Mouse (Mus musculus): ENCODE measurements around the gene Fam162a.
"Not testable (repeated sequence)": the region's sequence is repeated elsewhere in the genome, so short reads cannot be mapped to it uniquely, and the experiment has no call there.

The Fam162a gene

DNA sequence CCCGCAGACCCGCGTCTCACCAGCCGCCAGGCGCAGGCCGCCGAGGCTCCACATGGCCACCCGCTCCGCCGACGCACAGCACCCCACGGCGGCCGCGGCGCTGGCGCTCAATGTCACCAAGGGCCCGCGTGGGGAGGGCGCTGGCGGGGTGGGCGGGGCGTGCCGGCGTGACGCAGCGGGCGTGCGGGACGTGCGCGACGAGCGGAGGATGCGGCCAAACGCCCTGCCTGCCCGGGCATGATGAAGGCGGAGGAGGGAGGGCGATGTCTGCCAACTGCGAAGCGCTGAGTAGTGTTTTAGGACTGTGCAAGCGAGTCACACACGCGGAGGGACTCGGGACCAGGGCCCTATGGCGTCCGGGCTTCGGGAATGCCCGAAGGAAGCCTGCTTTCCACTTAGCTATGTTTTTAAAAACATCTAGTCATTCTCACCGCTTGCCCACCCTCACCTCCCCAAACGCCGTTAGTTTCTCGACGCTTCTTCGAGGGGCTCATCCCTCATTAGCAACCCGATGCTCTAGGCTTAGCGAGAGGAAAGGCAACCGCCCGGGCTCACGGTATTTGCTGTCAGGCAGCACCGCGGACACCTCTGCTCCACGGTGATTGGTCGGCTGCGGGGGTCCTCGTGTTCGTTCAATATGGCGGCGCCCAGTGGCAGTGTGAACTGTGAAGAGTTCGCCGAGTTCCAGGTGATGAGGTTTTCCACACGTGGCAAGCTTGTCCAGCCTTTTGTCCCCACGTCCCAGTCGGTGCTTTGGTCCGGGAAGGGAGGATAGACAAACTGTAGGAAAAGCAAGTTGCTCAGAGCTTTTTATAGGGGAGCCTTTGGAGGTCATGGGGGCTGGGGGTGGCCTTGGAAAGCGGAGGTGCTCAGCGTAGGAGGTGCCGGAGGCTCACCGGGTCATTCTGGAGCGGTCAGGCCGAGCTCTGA lies at the start of gene Fam162a, which contains the start of gene Ccdc58:
Fam162a (minus strand) TSS at position 145 of the 930 bp plus-strand sequence.
Ccdc58 (plus strand) TSS at position 236 of the 930 bp plus-strand sequence.
- DNase-seq, result peak; percentile 98

- not testable (repeated sequence) for DNase-seq
Measured at GRCm38 (mm10) chr16:36115751-36116150, 44.4 kb upstream of the Fam162a start.

DNA sequence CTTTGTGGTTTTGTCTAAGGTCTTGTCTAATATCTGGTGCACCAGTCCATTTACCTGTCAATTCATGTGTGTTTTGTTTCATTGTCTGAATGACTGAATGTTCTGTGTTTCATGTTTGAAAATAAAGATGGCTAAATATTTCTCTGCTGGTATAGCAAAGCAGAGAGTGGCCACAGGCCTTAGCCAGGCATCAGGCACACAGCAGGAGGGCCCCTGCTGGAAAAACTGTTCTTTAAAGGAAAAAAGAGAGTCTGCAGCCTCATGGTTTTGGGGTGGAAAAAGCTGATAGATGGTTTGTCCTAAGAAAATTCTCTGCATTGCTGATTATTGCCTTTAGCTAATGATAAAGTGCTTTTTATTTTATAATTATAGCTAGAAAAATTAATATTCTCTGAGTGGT lies 40.1 kb upstream of the Fam162a start:
- DNase-seq, result peak; percentile 6 to 27

GRCm38 (mm10) chr16:36102211-36102610 lies 30.8 kb upstream of the Fam162a start:
- DNase-seq, result no peak

DNA sequence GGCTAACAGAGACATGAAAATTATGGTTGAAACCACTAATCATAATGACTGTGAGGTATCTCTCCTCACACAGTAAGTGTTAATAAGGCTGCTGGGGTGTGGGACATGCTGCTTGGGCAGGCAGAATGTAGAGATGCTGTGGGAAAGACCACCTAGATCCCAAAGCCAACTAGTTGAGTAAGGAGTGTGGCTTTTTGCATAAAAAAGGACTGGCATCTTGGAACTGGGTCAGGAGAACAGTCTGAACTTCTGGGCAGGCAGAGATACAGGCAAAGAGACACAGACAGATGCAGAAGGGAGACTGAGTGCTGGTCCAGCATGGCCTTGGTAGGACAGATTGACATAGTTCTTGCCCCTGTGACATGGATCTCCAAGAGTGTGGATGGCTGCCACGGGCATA lies 30.1 kb upstream of the Fam162a start:
- DNase-seq, result no peak

GRCm38 (mm10) chr16:36097813-36098499 lies 26.6 kb upstream of the Fam162a start:
- DNase-seq, result not testable (repeated sequence)

DNA sequence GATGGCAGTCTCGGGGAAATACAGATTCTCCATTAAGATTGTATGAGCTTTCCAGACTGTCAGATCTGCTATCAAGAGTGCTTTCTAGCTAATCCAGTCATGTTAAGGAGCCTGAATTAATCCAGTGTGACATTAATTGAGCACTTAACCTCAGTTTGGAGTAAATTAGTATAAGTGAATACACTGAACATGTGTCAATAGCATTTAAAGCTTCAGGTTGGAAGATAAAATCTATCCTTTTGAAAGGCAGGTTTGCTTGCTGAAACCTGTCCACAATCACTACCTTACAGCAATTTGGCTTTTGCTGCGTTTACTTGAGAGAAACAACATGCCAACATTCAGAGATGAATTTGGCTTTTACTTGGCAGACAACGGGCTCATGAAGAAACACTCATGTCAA lies 22.7 kb upstream of the Fam162a start:
- DNase-seq, result no peak

DNA sequence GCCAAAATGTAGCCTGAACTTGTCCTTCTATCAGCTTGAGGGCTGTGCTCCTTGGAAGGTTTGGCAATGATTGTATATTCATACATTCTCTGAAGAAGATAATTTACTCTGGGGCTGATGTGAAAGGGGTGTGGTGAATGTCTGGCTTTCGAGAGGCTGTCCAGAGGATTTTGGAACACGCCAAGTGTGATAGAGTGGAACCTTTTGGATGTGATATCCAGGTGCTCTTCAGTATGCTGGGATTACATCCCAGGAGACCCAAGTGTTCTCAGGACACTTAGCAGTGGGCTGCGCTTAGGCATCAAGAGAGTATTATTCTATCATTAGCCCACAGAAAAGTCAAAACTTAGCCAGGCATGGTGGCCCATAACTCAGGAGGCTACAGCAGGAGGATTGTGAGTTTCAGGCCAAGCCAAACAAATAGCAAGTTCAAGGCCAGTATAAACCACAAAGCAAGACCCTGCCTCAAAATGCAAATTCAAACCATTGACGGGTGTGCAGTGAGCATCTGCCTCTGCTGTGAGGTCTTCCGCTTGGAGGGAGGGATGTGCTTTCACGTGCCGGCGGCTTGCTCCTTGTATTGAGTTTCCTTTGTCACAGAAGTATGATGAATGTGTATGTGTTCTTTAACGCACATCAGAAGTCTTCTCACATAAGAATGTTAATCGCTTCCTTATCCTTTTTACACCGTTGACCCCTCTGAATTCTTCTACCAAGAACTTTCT lies 19.6 kb upstream of the Fam162a start:
- no peak for DNase-seq

DNA sequence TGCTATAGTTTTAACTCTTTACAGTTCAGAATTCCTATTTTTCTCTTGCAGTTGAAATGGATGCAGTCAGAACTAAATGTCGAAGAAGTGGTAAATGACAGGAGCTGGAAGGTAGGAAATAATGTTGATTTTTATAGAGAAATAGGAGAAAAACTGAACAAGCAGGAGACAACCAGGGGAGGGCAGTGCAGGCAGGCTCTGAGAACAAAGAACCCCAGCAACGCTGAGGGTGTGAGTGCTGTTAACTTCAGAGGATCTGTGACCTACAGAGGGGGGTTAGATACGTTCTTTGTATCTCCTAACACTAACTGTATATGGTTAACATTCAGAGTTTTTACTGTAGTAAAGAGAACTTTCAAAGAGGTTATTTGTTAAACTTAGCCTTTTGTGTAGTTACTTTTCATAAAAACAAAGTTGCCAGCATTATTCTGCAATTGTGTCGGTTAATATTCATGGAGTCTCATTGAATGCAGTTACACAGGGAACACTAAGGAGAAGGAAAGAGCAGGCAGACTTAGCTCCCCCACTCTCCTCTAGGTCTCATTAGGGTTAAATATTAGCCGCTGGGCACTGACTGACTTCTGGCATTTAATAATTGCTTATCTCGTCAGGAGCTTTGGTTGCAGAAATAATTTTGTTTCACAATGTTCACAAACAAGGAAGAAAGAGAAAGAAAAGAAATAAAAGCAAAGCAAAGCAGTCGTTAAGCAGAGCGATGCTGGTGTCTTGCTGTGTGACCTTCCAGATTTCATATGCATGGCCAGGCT lies 18.6 kb upstream of the Fam162a start:
- DNase-seq, result no peak

DNA sequence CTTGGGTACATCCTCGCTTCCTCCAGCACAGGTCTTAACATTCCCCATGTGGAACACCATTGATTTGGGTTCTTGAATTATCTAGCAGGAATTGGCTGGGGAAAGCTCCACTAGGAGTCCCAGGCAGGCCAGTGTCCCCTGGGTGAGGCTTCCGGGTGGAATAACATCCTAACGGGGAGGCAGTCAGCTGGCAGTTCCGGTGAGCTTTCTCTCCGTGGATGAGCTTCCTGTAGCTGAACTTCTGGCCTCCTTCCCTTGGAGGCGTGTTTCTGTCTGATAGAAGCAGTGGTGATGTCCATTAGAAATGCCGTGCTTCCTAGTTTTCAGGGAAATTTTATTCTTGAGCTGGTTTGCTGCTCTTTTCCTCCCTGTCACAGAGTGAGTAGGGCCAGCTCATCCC lies 17.7 kb upstream of the Fam162a start:
- DNase-seq, result no peak

GRCm38 (mm10) chr16:36087846-36088245 lies 16.5 kb upstream of the Fam162a start:
- DNase-seq, result no peak

- no peak for DNase-seq
Measured at GRCm38 (mm10) chr16:36079916-36080315, 8.5 kb upstream of the Fam162a start.

- DNase-seq, result no peak
Measured at GRCm38 (mm10) chr16:36074772-36075171, 3.4 kb upstream of the Fam162a start.

DNA sequence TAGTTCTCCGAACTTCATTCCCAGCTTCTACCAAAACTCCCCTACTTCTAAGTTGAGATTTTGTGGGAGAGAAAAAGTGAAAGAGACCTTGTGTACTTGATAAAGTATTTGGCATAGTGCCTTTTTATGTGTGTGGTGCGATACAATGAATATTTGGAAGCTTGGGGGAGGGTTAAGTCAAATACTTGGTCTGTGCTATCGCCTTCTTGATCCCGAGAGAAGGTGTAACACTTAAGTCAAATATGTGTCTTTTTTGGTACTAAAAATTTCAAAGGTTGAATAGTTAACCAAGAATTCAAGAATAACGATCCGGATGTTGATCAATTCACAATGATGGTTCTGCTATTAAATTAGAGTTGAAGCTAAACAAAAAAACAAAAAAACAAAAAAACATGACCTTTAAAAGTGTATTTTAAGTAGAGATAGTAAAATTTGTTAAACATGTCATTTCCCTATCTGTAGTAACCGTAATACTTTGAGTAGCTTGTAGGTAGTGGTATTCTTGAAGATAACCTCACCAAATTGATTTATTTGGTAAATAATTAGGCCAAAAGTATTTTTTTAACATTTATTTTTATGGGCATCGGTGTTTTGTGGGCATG lies 1.1 kb upstream of the Fam162a start:
- no peak for DNase-seq

GRCm38 (mm10) chr16:36071071-36071449 lies 334 bp downstream of the Fam162a start:
- no peak for DNase-seq

DNA sequence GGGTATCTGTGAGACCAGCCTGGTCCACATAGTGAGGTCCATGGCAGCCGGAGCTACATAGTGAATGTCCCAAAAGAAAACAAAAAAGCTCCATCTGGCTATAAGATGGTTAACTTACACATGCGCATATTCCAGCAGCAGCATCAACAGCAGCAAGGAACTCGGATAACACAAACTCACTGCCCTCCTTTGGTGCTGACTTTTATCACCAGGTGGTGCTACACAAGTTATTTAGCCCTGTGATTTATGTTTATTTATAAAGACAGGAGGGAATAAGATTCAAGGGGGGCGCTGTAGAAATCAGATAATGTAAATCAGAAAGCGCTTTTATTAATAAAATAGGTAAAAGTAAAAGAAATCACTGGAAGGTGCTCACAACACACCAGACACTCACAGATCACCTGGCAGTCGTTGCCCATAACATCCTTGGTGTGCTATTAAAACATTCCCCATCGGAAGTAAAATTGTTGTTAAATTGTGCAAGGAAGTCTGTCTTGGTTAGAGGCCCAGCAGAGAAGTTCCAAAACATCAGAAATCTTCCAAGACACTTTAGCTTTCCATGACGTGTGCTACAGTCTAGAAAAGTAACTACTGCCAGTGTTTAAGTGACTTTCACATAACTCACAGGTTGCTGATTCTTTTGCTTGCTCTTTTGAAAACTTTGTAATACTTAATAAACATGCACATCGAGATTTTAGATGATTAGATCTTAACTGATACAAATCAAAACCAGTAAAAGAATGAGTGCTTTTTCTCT lies 1.4 kb downstream of the Fam162a start:
- DNase-seq, result no peak

- no peak for DNase-seq
Measured at GRCm38 (mm10) chr16:36068356-36068755, 3.0 kb downstream of the Fam162a start.

- DNase-seq, result no peak
Measured at GRCm38 (mm10) chr16:36067694-36068093, 3.7 kb downstream of the Fam162a start.

DNA sequence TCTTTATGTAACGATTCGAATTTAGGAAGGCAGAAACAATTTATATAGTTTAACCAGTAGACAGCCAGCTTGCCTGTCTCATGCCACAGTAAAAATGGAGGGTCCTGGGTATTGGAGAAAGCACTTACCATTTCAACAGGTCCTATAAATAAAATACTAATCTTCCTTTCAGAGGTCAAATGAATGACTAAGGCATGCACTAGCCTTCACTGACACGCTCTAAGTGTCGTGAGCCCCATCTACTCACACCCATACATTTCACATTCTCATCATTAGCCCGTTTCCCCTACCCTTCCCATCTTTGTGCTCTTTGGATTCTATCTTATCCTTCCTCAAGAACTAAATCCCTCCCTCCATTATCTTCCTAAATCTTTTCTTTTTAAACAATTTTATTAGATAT lies 6.5 kb downstream of the Fam162a start:
- no peak for DNase-seq

- DNase-seq, result peak; percentile 49 to 59
Measured at GRCm38 (mm10) chr16:36063315-36063714, 8.1 kb downstream of the Fam162a start.

DNA sequence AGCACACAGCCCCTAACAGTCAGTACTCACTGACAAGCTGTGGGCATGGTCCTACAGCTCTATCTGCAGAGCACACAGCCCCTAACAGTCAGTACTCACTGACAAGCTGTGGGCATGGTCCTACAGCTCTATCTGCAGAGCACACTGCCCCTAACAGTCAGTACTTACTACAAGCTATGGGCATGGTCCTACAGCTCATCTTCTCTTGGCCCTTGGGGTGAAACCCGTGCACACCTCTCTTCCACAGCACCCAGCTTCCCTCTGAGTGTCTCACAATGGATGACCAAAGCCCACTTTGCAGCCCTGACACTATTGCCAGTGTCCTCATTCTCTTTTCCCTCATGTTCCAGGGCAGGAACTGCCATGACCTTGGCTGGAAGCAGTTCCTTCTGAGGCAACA lies 8.9 kb downstream of the Fam162a start:
- not testable (repeated sequence) for DNase-seq

Data from cerebellum, postnatal 10 days (tissue).